Mouse (Mus musculus) liver, postnatal 0 days (tissue): ENCODE results near the gene Gpx7.

ENCODE experiments used
- CTCF ChIP-seq: sonication (generic); IDR thresholded peaks from 2 replicates; pipeline ENCODE4 v1.5.1; 2016; ENCODE audit warnings: antibody characterized with exemption, low read depth
- EP300 ChIP-seq: IDR thresholded peaks from 2 replicates; pipeline ENCODE4 v1.6.1; 2016; ENCODE audit warnings: antibody characterized with exemption, low read depth, mild to moderate bottlenecking

- TF ChIP-seq CTCF (no peak), EP300 (no peak)
Measured at GRCm38 (mm10) chr4:108436225-108436624, 29.5 kb upstream of the Gpx7 start.
